Mouse (Mus musculus): ENCODE data around the gene Myl3.

The Myl3 gene

DNA sequence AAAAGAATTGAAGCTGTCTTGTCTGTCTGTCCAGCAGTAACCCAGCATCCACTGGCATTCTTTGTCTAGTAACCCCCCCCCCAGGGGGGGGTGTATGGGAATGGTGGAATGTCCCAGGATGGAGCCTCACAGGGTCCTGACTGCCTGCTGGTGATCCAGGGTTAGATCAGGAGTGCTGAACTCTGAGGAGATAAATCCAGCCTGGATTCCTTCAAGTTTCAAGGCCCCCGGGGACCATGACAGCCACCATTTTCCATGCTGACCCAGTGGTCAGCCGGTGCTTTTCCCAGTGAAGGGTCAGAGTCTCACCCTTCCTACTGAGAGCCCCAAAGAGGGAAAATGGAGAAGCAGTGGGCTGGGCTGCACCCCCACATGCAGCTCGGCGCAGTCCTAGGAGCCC is 9.8 kb upstream of the Myl3 start:
- no peak for DNase-seq

GRCm38 (mm10) chr9:110732623-110733022 is 9.0 kb upstream of the Myl3 start:
- DNase-seq: peak; percentile 33

DNA sequence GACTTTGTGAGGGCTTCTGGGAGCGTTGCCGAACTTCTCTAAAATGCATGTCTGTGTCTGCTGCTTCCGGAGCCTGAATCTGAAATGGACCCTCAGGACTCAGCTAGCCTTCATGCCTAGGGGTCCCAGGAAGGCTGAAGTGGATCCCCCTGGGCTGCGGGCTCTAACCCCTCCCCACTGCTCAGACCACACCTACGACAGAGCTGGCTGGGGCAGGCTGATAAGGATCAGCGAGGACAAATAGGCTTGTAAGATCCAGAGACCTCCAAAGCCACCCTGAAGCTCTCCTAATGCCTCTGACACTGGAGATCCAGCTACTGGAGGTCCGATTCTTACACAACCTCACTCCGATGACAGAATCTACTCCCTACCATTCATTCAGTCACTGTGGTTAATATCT is 8.6 kb upstream of the Myl3 start:
- no peak for DNase-seq

- no peak for DNase-seq
These were observed 7.5 kb upstream of the Myl3 start for GRCm38 (mm10) chr9:110734154-110734553.

GRCm38 (mm10) chr9:110736362-110736761 is 5.3 kb upstream of the Myl3 start:
- no peak for DNase-seq

GRCm38 (mm10) chr9:110738054-110738453 is 3.6 kb upstream of the Myl3 start:
- DNase-seq: no peak

DNA sequence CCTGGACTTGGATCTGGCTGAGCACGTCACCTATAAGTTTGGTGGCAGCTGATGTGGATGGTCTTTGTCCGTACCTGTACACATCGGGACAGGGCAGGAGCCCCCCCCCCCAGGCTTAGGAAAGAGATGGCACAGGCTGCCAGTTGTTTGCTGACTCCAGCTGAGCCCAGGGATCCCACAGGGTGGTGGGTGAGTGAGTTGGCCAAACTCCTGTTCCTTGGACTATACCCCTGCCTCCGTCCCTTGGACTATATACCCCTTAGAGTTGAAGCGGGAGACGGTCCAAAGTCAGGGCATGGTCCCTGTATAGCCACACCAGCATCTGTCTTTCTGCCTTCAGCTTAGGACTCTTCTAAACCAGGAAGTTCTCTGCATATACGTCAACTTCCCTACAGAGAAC is 1.7 kb upstream of the Myl3 start:
- no peak for DNase-seq

DNA sequence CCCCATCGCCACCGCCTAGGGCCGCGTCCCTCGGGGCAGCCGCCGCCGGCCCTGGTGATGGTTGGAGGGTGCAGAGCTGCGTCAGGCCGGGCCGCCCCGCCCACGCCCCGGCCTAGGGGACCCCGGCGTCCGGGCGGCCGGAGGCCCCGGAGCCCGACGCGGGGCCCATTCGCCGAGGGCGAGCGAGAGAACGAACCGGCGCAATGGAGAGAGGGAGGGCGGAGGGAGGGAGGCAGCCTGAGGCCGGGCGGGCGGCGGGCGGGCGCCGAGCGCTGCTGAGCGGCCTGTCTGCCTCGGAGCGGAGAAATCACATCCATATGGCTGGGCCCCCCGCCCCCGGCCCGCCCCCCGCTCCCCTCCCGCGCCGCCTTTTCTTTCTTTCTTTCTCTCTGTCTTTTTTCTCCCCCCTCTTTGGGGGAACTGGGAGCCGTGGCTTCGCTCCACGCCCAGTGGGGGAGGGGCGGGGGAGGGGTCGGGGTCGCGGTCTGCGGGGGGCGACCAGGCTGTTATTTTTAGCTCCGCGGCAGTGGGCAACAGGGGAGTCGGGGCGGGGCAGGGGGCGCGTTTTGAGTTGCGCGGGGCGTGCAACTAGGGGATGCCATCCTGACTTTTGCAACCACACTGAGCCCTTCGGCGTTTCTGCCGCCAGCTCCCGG is 762 bp downstream of the Myl3 start:
- no peak for DNase-seq

DNA sequence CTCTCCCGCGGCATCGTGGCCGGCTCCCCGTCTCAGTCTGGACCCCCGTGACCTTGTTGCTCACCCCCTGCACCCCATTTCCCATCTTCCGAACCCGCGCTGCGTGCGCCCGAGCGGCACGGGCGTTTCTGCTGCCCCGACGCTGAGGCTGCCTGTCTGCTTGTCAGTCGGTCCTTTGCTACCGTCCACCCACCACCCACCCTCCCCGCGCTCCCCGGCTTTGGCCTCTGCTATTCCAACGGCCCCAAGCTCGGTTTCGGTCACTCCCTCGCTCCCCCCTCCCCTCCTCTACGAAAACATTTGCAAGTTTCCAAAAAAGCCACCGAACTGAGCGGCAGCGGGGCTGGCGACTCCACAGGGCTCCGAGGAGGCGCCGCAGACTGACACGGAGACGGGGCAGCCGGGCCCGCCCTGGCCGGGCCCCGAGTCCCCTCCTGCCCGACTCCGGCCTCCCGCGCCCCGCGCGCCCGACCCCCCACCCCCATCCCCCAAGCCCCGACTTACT is 1.3 kb downstream of the Myl3 start:
- DNase-seq: no peak

DNA sequence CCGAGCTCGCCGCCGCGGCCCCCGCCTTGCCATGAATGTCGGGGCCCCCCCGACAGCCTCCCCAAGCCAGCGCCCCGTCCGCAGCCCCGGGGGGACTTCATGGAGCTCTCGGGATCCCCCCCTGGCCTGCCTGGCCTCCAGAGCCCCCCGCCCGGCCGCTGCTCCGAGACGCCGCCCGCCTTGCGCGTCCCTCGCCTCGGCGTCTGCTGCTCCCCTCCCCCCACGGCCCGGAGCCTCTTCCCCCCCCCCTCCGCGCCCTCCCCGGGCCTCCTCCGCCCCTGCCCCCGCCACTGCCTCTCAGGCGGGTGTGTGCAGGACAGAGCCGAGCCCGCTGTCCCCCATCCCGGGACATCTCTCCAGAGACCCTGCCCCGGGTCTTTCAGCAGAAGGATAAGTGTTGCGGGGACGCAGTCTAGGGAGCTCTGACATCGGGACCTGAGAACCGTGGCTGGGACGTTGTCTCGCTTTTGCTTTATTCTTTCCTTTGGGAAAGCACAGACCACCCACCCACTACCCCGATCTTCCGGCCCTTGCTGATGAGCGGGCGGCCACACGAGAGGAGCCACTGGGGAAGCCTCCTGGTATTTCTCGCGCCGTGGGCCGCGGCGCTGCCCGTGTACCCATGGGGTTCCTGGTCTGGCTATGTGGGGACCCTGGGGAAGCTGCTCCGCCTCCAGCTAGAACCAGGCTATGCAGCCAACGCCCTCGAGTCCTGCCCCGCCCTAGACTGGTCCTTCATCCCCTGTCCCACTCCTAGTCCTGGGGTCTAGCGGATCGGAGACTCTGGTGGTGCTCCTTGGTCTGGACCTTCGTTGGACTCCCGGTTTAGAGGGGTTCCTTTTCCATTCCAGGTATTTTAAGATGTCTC is 2.0 kb downstream of the Myl3 start:
- DNase-seq: no peak

DNA sequence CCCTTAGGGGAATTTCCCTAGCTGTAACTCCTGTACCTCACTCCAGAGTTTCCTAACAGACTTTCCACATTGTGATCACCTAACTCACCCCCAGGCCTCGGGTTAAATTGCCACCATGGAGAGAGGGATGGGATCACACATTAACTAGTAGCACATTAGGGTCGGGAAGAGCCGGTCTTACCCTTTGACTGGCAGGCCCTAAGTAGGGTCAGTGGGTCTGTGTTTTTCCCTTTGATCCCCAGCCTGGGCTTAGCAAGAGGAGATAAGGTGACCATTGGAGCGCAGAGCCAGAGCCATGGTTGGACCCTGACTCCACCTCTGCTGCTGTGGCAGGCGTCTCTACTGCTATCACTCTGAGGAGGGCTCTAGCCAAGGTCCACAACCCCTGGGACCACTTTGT is 4.1 kb downstream of the Myl3 start:
- no peak for DNase-seq

DNA sequence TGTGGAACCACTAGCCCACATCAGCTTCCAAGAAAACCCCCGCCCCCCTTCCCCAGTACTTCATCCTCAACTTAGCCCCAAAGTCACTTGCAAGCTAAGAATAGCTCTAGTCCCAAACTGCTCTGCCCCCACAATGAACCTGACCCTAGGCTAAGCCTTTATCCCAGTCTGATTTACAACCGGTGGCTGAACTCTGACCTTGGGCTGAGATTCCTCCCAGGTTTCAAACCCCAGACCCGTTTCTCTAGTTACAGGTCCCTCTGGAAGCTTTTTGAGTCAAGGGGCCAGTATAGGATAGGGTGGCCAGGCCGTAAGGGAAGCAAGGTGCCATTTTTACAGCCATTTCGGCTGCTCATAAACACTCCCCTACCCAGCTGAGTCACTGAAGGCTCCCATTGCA is 4.6 kb downstream of the Myl3 start:
- no peak for DNase-seq

DNA sequence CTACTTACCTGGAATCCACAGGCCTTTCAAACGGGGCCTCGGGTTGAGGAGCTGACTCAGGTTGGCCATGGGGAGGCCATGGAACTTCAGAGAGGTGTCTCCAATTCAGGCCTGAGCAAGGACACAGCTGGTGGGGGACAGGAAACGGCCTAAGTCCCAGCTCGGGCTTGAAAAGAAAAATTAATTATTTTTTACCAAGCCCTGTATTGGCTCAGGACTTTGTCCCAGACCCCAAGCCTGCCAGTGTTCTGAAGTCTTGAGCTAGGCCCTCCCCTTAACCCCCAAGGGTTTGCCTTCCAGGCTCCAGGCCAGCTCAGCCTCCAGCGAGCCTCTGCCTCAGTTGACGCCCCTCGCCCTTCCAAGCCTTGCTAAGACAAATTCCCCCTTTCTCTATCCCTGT is 5.3 kb downstream of the Myl3 start, which contains the start of gene Pth1r:
Gene Pth1r (minus strand): TSS at position 185 of the 400 bp plus-strand sequence.
- no peak for DNase-seq

DNA sequence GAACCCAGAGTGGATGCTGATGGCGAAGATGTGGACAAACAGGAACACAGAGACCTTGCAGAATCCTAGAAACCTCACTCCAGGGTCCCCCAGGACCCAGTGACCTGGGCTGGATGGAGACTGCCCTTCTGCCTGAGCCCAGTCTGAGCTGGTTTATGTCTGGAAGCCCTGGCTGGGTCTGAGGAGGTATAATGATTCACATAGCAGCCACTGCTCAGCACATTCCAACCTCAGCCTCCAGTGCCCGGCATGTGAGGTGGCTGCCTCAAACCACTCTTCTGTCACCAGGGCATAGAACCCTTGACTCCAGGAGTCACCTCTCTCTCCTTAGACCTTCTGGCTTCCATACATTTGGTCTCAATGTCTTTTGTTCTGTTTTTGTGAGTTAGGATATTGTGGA is 6.8 kb downstream of the Myl3 start:
- DNase-seq: no peak

- DNase-seq: no peak
These were observed 8.9 kb downstream of the Myl3 start for GRCm38 (mm10) chr9:110750404-110751187.

GRCm38 (mm10) chr9:110751412-110751811 is 9.8 kb downstream of the Myl3 start:
- DNase-seq: no peak

DNA sequence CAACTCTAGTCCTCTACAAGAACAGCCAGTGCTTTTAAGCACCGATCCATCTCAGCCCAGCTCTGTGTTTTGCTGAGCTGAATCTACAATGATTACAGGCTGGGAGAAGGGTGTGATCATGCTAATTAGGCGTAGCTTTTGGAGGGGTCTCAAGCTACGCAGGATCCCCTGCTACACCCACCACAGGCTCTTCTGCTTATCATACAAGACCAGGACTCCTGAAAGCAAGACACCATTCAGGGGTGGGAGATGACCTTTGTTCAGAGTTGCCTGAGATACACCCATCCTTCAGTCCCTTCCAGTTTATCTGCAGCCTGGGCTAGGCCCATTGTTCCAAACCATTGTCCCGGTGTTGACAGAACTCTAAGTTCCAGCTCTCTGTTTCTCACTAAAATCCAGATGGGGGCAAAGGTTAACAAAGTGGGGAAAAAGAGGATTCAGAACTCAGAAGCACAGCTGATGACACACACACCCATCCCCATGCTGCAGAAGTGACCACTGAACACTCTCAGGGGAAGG is 11.3 kb downstream of the Myl3 start:
- DNase-seq: no peak

DNA sequence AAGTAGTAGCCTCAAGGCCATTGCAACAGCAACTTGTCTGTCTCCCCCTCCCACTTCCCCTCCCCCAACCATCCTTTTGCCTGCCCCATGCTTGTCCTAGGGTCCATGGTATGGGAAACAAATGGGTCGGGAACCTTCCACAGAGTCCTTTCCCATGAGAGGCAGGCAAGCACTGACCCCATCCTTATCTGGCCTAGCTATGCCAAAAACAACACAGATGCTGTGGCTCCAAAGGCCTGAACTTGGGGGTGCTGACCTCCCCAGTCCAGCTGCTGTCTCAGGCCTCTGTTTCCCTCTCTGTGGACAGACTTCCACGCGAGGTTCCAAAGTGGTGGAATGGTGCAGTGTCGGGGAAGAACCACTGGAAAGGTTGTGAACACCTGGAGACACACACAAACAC is 12.1 kb downstream of the Myl3 start:
- DNase-seq: no peak

DNA sequence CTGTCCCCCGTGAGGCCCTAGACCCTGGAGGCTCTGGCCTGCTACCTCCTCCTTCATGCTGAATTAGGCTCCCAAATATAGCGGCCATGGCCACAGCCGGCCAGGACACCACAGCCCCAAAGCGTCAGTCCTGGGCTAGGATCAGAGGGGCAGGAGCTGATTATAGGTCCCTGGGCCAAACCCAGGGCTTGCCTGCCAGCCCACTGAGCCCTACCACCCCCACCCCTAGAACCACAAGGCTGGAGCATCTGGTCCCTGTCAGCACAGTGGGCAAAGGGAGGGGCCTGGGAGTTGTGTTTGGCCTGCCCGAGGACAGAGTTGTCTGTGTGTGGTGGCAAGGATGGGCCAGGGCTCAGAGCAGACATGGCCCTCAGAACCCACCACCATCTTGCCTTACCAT is 16.2 kb downstream of the Myl3 start:
- no peak for DNase-seq

DNA sequence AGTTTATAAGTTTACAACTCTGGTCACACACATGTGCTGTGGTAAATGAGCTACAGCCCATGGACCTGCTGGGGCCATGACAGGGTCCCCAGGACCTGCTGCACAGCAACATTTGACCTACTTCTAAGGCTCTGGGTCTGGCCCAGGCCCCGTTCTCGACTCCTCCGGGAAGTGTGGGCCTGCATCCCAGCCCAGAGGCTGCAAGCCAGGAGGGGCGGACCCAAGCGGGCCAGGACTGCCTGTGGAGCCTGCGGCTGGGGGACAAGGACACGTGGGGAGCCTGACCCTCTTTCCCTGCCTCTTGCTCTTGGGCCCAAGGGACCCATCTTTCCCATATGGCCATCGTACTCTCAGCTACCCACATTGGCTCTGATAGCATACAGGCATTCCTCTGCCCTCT is 16.9 kb downstream of the Myl3 start:
- DNase-seq: peak; percentile 42

DNA sequence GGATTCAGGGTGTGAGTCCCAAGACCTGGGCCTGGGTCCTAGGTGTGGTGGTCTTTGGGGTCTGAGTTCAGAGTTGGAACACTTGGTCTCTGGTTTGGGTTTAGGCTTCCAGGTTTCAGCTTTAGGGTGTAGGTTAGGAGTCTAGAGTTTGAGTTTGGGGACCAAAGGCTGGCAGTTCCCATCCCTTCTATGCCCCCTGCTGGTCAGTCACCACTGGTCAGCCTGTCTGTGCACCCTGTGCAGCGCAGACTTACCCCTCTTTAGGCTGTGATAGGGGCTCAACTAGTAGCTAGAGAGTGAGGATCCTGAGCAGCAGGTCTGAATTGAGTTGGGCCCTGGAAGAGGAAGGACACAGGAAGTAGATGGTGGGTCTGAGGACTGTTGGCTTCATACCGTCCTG is 17.6 kb downstream of the Myl3 start:
- peak; percentile 55 for DNase-seq

DNA sequence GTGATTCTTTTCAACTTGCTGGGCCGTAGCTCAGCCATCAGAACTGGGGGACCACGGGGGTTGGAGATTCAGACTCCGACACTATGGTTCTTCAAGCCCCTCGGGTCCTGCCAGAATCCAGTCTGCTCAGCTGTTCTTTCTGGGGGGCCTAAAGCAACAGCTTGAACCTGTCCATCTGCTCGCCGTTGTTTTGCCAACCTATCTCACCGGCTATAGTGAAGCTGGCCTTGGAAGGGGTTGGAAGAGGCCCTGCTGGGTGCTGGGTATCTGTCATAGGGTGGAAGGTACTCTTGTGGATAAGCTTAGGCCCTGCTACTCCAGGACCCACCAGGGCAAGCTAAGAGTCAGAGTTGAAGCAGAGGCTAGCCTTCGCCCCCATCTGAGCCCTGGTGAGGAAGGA is 19.2 kb downstream of the Myl3 start:
- DNase-seq: no peak

DNA sequence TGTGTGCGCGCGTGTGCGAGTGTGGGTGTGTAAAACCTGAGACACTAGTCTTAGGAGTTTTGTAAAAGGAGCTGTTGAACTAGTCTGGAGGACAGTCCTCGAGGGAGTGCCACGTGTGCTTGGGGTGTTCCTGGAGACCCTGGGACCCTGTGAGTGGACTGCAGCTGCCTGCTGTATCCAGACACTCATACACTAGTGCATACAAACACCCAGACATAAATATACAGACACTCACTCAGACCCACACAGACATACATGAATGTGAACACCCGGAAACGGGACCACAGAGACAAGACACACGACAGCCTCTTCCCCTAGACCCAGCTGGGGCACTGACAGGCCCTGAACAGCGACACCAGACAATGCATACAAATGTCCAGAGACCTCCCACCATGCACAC is 21.1 kb downstream of the Myl3 start:
- no peak for DNase-seq
